Mouse (Mus musculus) layer of hippocampus, adult 9-10 months (tissue): ENCODE data around the gene Skap1.
"Not testable (repeated sequence)": the region's sequence is repeated elsewhere in the genome, so short reads cannot be mapped to it uniquely, and the experiment has no call there.

Source experiments
- DNase-seq: peaks from one replicate; pipeline ENCODE4 v3.0.0; 2022; ENCODE audit warnings: low spot score

Gene Skap1

GRCm38 (mm10) chr11:96781425-96781824 is 317.0 kb downstream of the Skap1 start:
- DNase-seq, result no peak

DNA sequence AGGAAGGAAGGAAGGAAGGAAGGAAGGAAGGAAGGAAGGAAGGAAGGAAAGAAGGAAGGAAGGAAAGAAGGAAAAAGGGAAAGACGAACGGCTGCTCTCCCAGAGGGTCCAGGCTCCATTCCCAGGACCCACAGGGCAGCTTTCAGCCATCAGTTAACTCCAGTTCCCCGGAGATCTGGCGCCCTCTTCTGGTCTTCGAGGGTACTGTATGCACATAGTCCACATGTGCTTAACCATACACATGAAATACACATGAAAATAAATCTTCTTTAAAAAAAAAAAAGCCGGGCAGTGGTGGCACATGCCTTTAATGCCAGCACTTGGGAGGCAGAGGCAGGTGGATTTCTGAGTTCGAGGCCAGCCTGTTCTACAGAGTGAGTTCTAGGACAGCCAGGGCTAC is 320.5 kb downstream of the Skap1 start:
- not testable (repeated sequence) for DNase-seq

DNA sequence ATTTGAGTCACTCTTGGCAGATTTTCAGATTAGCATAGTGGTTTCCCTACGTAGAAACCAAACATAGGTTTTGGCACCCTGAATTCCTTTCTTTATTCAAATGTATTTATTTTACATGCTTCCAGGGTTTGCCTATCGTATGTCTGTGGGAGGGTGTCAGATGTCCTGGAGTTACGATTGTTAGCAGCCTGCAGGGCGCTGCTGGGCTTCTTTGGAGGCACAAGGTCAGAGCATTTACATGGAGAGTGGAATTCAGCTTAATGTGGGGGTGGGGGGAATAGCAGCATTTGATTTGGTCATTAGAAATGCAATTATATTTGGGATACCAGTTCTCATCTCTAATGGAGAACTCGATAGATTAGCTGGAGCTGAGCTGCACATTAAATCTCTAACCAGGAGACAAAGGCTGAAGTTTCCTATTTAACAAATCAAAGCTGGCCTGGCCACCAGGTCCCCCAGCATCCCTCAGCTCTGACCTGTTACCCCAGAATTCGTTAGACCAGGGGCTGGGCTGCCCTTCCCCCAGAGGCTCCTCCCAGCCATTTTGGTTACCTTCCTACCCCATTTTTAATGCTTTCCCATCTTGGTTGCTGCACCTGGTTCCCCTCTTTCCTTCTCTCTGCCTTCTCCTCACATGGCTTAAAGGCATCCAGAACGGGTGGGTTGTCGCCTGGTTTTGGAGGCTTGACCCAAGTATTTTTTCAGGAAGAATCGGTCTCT is 322.5 kb downstream of the Skap1 start:
- DNase-seq, result no peak

GRCm38 (mm10) chr11:96788871-96789795 is 324.7 kb downstream of the Skap1 start, which contains the start of gene Cbx1:
Gene Cbx1 (plus strand): TSS chr11:96789127.
- DNase-seq, result peak; percentile 83

DNA sequence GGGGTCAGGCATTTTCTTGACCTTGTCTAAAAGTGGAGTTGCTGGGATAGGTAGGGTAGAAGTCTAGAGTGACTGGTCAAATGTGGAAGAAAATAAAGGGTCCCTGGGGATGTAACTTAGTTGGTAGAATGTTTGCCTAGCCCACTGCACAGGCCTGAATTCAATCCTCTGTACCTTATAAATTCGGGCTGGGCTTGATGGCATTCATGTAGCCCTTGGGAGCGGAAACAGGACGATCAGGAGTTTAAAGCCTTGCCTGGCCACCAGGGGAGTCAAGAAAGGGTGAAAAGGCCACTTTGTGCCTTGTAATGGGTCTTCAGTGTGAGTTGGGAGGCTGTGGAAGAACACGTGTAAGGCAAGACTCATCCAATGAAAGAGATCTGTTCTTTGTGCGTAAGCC is 325.6 kb downstream of the Skap1 start:
- DNase-seq, result no peak

- DNase-seq, result no peak
These were observed 326.3 kb downstream of the Skap1 start for GRCm38 (mm10) chr11:96790681-96791080.

DNA sequence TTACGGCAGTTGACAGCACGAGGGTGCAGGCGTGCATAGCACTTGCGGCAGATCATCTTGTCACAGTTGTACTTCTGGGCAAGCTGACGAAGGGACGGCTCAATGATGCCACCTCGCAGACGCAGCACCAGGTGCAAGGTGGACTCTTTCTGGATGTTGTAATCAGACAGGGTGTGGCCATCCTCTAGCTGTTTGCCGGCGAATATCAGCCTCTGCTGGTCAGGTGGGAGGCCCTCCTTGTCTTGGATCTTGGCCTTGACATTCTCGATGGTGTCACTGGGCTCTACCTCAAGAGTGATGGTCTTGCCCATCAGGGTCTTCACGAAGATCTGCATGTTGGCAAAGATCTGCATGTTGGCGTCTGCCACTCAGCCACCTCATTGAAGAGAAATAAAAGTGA is 331.1 kb downstream of the Skap1 start:
- no peak for DNase-seq

- DNase-seq, result no peak
These were observed 331.7 kb downstream of the Skap1 start for GRCm38 (mm10) chr11:96796081-96796480.

DNA sequence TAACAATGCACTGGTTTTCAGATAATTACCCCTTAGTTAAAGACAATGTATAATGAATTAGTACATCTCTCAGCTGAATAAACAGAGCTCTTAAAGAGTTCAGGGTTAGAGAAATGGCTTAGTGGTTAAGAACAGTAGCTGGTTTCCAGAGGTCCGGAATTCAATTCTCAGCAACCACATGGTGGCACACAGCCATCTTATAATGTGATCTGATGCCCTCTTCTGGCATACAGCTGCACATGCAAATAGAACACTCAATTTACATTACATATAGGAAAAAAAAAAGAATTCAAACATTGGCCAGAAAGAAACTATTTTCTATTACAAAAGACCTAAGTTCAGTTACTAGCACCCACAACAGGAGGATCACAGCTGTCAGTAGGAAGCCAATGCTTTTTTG is 332.2 kb downstream of the Skap1 start:
- no peak for DNase-seq

DNA sequence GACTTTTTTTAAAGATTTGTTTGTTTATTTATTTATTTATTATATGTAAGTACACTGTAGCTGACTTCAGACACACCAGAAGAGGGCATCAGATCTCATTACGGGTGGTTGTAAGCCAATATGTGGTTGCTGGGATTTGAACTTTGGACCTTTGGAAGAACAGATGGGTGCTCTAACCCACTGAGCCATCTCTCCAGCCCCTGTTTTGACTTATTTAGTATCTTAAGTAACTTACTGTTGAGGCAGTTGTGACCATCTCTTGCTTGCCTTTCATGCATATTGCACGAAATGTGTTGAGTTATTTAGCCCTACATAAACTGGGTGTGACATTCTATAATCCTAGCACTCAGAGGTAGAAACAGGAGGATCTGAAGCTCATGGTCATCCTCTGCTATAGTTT is 335.1 kb downstream of the Skap1 start:
- DNase-seq, result no peak

DNA sequence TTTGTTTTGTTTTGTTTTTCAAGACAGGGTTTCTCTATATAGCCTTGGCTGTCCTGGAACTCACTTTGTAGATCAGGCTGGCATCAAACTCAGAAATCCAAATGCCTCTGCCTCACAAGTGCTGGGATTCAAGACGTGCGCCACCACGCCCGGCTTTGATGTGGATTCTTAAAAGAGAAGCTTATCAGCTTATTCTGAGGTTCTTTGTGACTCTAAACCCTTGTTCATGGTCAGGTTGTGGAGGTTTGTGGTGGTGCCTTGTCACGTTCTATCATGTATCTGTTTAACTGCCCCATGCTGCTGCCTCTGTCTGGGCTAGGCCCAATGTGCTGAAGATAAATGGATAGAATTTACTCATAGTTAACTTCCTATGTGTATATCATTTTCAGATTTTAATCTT is 341.2 kb downstream of the Skap1 start:
- DNase-seq, result no peak

DNA sequence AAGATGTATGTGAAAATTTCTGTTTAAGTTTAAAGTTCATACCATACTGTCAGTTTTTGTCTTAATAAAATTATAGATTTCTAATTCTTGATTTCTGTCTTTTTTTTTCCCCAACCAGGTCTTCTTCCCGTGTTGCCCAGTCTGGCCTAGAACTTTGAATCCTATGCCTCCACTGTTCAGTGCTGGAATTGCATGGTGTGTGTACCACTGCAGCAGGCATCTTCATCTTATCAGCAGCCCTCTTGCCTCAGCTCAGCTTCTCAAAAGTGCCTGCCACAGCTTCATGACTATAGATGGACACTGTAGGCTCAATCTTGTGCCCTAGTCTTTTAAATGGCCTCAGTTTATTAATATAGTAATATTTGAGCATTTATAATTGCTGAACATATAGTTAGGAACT is 343.7 kb downstream of the Skap1 start:
- no peak for DNase-seq
